Mouse (Mus musculus) liver, embryonic 11.5 days (tissue): ENCODE data around the gene Psmc3ip. TPM values are rescaled to one million over a fixed set of nuclear protein-coding genes. Genes with fewer than 3 reads are reported as not detected.

ENCODE experiments used
- ATAC-seq: fragments of 200-750 bp; cut with Nextera tagmentation; replicated peaks from 2 replicates; pipeline ENCODE4 v1.8.0; 2017; ENCODE audit warnings: moderate number of reproducible peaks, mild to moderate bottlenecking, moderate TSS enrichment, moderate library complexity; ENCODE audit not compliant: low FRiP score
- DNase-seq: peaks from one replicate; pipeline ENCODE4 v3.0.0-alpha.2; 2017; ENCODE audit warnings: low spot score
- H3K27ac ChIP-seq: fragments of 300-500 bp; sonication (generic); 2 replicates; pipeline ENCODE4 v1.5.1; 2014; ENCODE audit warnings: mild to moderate bottlenecking, low read depth, low read length, control low read depth
- H3K27me3 ChIP-seq: fragments of 300-500 bp; sonication (generic); replicated peaks from 2 replicates; pipeline ENCODE4 v1.6.1; 2014; ENCODE audit warnings: low read length, mixed read lengths; ENCODE audit not compliant: control insufficient read depth, insufficient read depth
- H3K36me3 ChIP-seq: fragments of 300-500 bp; sonication (generic); 2 replicates; pipeline ENCODE4 v1.6.1; 2014; ENCODE audit warnings: mild to moderate bottlenecking, low read length, moderate library complexity, mixed read lengths; ENCODE audit not compliant: control insufficient read depth, insufficient read depth
- H3K4me1 ChIP-seq: fragments of 300-500 bp; sonication (generic); replicated peaks from 2 replicates; pipeline ENCODE4 v1.6.1; 2014; ENCODE audit warnings: low read length, mixed read lengths; ENCODE audit not compliant: control insufficient read depth, insufficient read depth
- H3K4me2 ChIP-seq: fragments of 300-500 bp; sonication (generic); 2 replicates; pipeline ENCODE4 v1.6.1; 2014; ENCODE audit warnings: mild to moderate bottlenecking, control low read depth, moderate library complexity
- H3K4me3 ChIP-seq: fragments of 300-500 bp; sonication (generic); 2 replicates; pipeline ENCODE4 v1.5.1; 2014; ENCODE audit warnings: low read depth, low read length, control low read depth
- H3K9ac ChIP-seq: fragments of 300-500 bp; sonication (generic); 2 replicates; pipeline ENCODE4 v1.6.1; 2014; ENCODE audit warnings: low read depth, low read length, control low read depth
- H3K9me3 ChIP-seq: fragments of 300-500 bp; sonication (generic); 2 replicates; pipeline ENCODE4 v1.6.1; 2016; ENCODE audit warnings: low read length, inconsistent platforms, mixed read lengths; ENCODE audit not compliant: control insufficient read depth
- WGBS: fragments of 180-500 bp; shearing (Covaris S2); extraction: QIAGEN DNeasy Blood & Tissue Kit; methylation state at CpG from one replicate; pipeline ENCODE4 v1.1.7; 2014; 5-methylcytosine and 5-hydroxymethylcytosine counted together
- microRNA-seq: library from miRNA; unstranded; fragments of <30 nt; microRNA quantifications from one replicate; pipeline ENCODE4, GENCODE M21; 2017; ENCODE audit warnings: borderline number of aligned reads
- polyA plus RNA-seq: library from polyadenylated mRNA; unstranded; fragments of >200 nt; fragmentation: Nextera tagmentation; extraction: Ambion mirVana; gene quantifications from 2 replicates; pipeline ENCODE4 v1.2.1, GENCODE M21; 2014

Psmc3ip gene
- polyA plus RNA-seq, 1 experiment from 2014 or later, result 42.8 TPM

GRCm38 (mm10) chr11:101046440-101046839 is 48.8 kb downstream of the Psmc3ip start:
- H3K4me1 ChIP-seq, result peaks cover 5% of the 10 kb centered on the region; the same call in 1 of the 2 replicates
- WGBS, result 44% methylated on average over 9 of the region's 9 CpGs
- H3K27ac ChIP-seq, result no peak overlapping the region; the same call in 1 of the 2 replicates
- H3K36me3 ChIP-seq, result peaks cover 50% of the 10 kb centered on the region
- no peak overlapping the region for H3K4me2 ChIP-seq
- no peaks in the 10 kb centered on the region for H3K27me3 ChIP-seq
- no peaks in the 10 kb centered on the region for H3K9me3 ChIP-seq
- DNase-seq (no peak), ATAC-seq (no peak)
- H3K9ac ChIP-seq, result no peak overlapping the region
- no peak overlapping the region for H3K4me3 ChIP-seq

GRCm38 (mm10) chr11:101045826-101046225 is 49.4 kb downstream of the Psmc3ip start:
- 94% methylated on average over 4 of the region's 4 CpGs for WGBS
- H3K4me3 ChIP-seq, result no peak overlapping the region
- no peaks in the 10 kb centered on the region for H3K27me3 ChIP-seq
- H3K9me3 ChIP-seq, result no peaks in the 10 kb centered on the region
- ATAC-seq, result no peak
- no peak overlapping the region for H3K9ac ChIP-seq
- H3K36me3 ChIP-seq, result peaks cover 47% of the 10 kb centered on the region
- peaks cover 5% of the 10 kb centered on the region; the same call in 1 of the 2 replicates for H3K4me1 ChIP-seq
- H3K27ac ChIP-seq, result no peak overlapping the region
- no peak overlapping the region for H3K4me2 ChIP-seq
- DNase-seq, result no peak

Small RNA genes within 50 kb of the gene (microRNA-seq; reads per million reads assigned to microRNA genes)
- gene Gm27626, result not detected

Other genes starting within 250 kb of the Psmc3ip start
- 46.0 and 50.1 TPM in 2 replicates for gene Stat5b, start 244.7 kb downstream of the Psmc3ip start, polyA plus RNA-seq
- gene Stat5a, start 236.1 kb downstream of the Psmc3ip start, polyA plus RNA-seq, result 26.3 and 27.8 TPM in 2 replicates
- 52.9 and 57.3 TPM in 2 replicates for gene Stat3, start 155.9 kb downstream of the Psmc3ip start, polyA plus RNA-seq
- 22.6 and 23.3 TPM in 2 replicates for gene Cavin1, start 124.5 kb downstream of the Psmc3ip start, polyA plus RNA-seq
- gene Atp6v0a1, start 86.0 kb downstream of the Psmc3ip start, polyA plus RNA-seq, result 55.4 and 60.0 TPM in 2 replicates
- 7.7 and 8.0 TPM in 2 replicates for gene Naglu, start 25.4 kb downstream of the Psmc3ip start, polyA plus RNA-seq
- 0.12 and 0.27 TPM in 2 replicates for gene Hsd17b1, start 17.0 kb downstream of the Psmc3ip start, polyA plus RNA-seq
- gene Coasy, start 12.9 kb downstream of the Psmc3ip start, polyA plus RNA-seq, result 43.3 and 45.8 TPM in 2 replicates
- gene Mlx, start 8.2 kb downstream of the Psmc3ip start, polyA plus RNA-seq, result 45.3 and 45.6 TPM in 2 replicates
- gene Retreg3, start 24.5 kb upstream of the Psmc3ip start, polyA plus RNA-seq, result 11.5 and 12.2 TPM in 2 replicates
- 82.3 and 85.3 TPM in 2 replicates for gene Tubg1, start 24.5 kb upstream of the Psmc3ip start, polyA plus RNA-seq
- gene Tubg2, start 60.5 kb upstream of the Psmc3ip start, polyA plus RNA-seq, result 1.3 and 1.8 TPM in 2 replicates
- 0.34 and 0.40 TPM in 2 replicates for gene Cntnap1, start 75.1 kb upstream of the Psmc3ip start, polyA plus RNA-seq
- gene Plekhh3, start 75.9 kb upstream of the Psmc3ip start, polyA plus RNA-seq, result 3.4 and 3.8 TPM in 2 replicates
- 0.10 TPM in 1 of 2 replicates, not detected in the other for gene Ccr10, start 80.0 kb upstream of the Psmc3ip start, polyA plus RNA-seq
- 11.8 and 12.4 TPM in 2 replicates for gene Ezh1, start 131.0 kb upstream of the Psmc3ip start, polyA plus RNA-seq
- gene Ramp2, start 150.6 kb upstream of the Psmc3ip start, polyA plus RNA-seq, result 62.4 and 64.2 TPM in 2 replicates
- 158 and 163 TPM in 2 replicates for gene Vps25, start 158.3 kb upstream of the Psmc3ip start, polyA plus RNA-seq
- gene Wnk4, start 165.1 kb upstream of the Psmc3ip start, polyA plus RNA-seq, result 18.5 and 19.7 TPM in 2 replicates
- gene Cntd1, start 183.6 kb upstream of the Psmc3ip start, polyA plus RNA-seq, result 1.2 and 1.4 TPM in 2 replicates
- gene Coa3, start 183.7 kb upstream of the Psmc3ip start, polyA plus RNA-seq, result 190 and 197 TPM in 2 replicates
- gene Becn1, start 206.8 kb upstream of the Psmc3ip start, polyA plus RNA-seq, result 134 and 148 TPM in 2 replicates
- gene Psme3, start 220.8 kb upstream of the Psmc3ip start, polyA plus RNA-seq, result 201 and 221 TPM in 2 replicates
- 2.9 and 3.2 TPM in 2 replicates for gene Aoc2, start 229.6 kb upstream of the Psmc3ip start, polyA plus RNA-seq
- gene Aoc3, start 235.2 kb upstream of the Psmc3ip start, polyA plus RNA-seq, result 0.08 TPM in 1 of 2 replicates, not detected in the other